Mouse (Mus musculus): ENCODE data around the gene Lypd5.

- no peak for TF ChIP-seq FLI1 (IDR thresholded peaks at IDR 0.05; ENCODE audit: low read length)
- TF ChIP-seq GATA1 (IDR thresholded peaks at IDR 0.05; ENCODE audit: borderline replicate concordance, low read length): no peak
Observed at GRCm38 (mm10) chr7:24333304-24333986, 15.6 kb upstream of the Lypd5 start, which contains the start of gene Tescl.
